Mouse (Mus musculus) hindbrain, embryonic 11.5 days (tissue): ENCODE measurements at regions not wholly inside any gene's neighbourhood (a gene's known extent, or its start where the extent isn't known, plus 50 kb on each side); places are given as distances from the start of the nearest gene placed in this dataset.

ENCODE experiments used
- ATAC-seq: fragments of 200-750 bp; cut with Nextera tagmentation; 2 replicates; pipeline ENCODE4 v1.8.0; 2017; ENCODE audit warnings: mild to moderate bottlenecking, moderate TSS enrichment, moderate library complexity; ENCODE audit not compliant: low FRiP score
- DNase-seq: peaks from one replicate; pipeline ENCODE4 v3.0.0-alpha.2; 2015; ENCODE audit warnings: low spot score
- H3K27ac ChIP-seq: fragments of 300-500 bp; sonication (generic); 2 replicates; pipeline ENCODE4 v1.5.1; 2014; ENCODE audit warnings: mild to moderate bottlenecking, low read depth, low read length
- H3K27me3 ChIP-seq: fragments of 300-500 bp; sonication (generic); 2 replicates; pipeline ENCODE4 v1.6.1; 2014; ENCODE audit warnings: mild to moderate bottlenecking, low read length, moderate library complexity, mixed read lengths; ENCODE audit not compliant: control insufficient read depth, insufficient read depth
- H3K36me3 ChIP-seq: fragments of 300-500 bp; sonication (generic); 2 replicates; pipeline ENCODE4 v1.6.1; 2014; ENCODE audit warnings: mild to moderate bottlenecking, low read length, moderate library complexity, mixed read lengths; ENCODE audit not compliant: control insufficient read depth, insufficient read depth
- H3K4me1 ChIP-seq: fragments of 300-500 bp; sonication (generic); replicated peaks from 2 replicates; pipeline ENCODE4 v1.6.1; 2014; ENCODE audit warnings: low read length, mixed read lengths; ENCODE audit not compliant: control insufficient read depth, insufficient read depth
- H3K4me2 ChIP-seq: fragments of 300-500 bp; sonication (generic); replicated peaks from 2 replicates; pipeline ENCODE4 v1.6.1; 2014; ENCODE audit warnings: mild to moderate bottlenecking, low read depth, low read length
- H3K4me3 ChIP-seq: fragments of 300-500 bp; sonication (generic); 2 replicates; pipeline ENCODE4 v1.5.1; 2014; ENCODE audit warnings: low read depth, low read length
- H3K9ac ChIP-seq: fragments of 300-500 bp; sonication (generic); 2 replicates; pipeline ENCODE4 v1.6.1; 2014; ENCODE audit warnings: low read depth, low read length
- H3K9me3 ChIP-seq: fragments of 300-500 bp; sonication (generic); 2 replicates; pipeline ENCODE4 v1.6.1; 2016; ENCODE audit warnings: low read length; ENCODE audit not compliant: control insufficient read depth
- WGBS: fragments of 180-500 bp; shearing (Covaris S2); extraction: QIAGEN DNeasy Blood & Tissue Kit; methylation state at CpG from one replicate; pipeline ENCODE4 v1.1.7; 2014; 5-methylcytosine and 5-hydroxymethylcytosine counted together

DNA sequence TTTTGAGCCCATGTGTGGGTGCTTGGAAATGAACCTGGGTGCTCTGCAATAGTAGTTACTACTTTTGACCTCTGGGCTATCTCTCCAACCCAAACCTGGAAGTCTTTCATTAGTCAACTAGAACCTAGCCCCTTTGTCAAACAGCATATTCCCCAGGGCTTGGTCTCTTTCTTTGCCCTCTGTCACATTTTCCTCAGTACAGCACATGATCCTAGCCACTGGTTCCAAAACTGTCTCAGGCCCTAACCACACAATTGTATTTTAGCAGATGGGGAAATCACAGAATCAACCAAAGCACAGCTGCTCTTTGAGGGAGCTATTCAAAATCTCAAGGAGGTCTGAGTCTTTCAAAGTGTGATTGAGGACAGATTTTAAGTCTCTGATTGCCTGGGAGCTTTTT, 1155.5 kb downstream of the D3Ertd751e start:
- ATAC-seq (no peak), DNase-seq (no peak)
- Histone ChIP-seq H3K4me1 (no peaks in the 10 kb centered on the region), H3K36me3 (no peaks in the 10 kb centered on the region), H3K27ac (no peak overlapping the region), H3K9ac (no peak overlapping the region), H3K4me2 (no peak overlapping the region), H3K27me3 (no peaks in the 10 kb centered on the region), H3K9me3 (no peaks in the 10 kb centered on the region), H3K4me3 (no peak overlapping the region)

DNA sequence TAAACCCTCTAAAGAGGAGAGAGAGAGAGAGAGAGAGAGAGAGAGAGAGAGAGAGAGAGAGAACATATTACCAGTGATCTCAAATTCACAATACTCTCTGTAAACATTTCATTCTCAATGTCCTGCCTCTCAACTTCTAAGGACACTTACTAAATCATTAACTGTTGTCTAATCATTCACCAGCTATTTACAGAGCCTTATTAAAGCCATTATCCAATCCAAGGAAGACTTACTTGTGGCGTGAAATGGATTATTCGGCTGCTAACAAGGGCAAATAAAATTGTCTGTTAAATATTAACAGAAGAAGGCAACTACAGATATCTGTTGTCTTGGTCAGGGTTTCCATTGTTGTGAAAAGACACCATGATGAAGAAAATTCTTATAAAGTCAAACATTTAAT, 1156.5 kb downstream of the D3Ertd751e start:
- Histone ChIP-seq H3K27me3 (no peaks in the 10 kb centered on the region), H3K36me3 (no peaks in the 10 kb centered on the region), H3K27ac (no peak overlapping the region), H3K9ac (no peak overlapping the region), H3K9me3 (no peaks in the 10 kb centered on the region), H3K4me2 (no peak overlapping the region), H3K4me1 (no peaks in the 10 kb centered on the region), H3K4me3 (no peak overlapping the region)
- no peak for ATAC-seq
- no peak for DNase-seq
- WGBS: 85% methylated on average over 2 of the region's 2 CpGs

DNA sequence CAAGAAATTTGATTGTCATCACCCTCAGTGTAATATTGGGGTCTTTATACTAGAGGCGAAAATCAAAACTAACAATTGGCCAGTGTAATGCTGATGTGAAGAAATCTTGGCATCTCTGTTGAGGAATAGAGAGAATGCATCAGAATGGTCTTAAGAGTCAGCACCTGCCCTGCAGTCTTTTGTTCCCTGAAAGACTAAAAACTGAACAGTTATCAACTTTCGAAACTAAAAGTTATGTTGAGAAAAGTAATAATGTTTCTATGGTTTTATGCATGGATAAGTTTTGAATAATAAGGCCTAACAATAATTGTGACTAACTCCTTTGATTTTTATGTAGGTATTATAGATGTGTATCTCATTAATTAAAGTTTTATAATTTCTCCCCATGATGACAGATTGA, 1158.6 kb downstream of the D3Ertd751e start:
- no peaks in the 10 kb centered on the region for H3K36me3 ChIP-seq
- DNase-seq: no peak
- H3K9ac ChIP-seq: no peak overlapping the region
- H3K4me2 ChIP-seq: no peak overlapping the region
- no peaks in the 10 kb centered on the region for H3K9me3 ChIP-seq
- H3K27ac ChIP-seq: no peak overlapping the region
- ATAC-seq: no peak
- no peaks in the 10 kb centered on the region for H3K4me1 ChIP-seq
- H3K27me3 ChIP-seq: no peaks in the 10 kb centered on the region
- H3K4me3 ChIP-seq: no peak overlapping the region
- 88% methylated on average over 2 of the region's 2 CpGs for WGBS

DNA sequence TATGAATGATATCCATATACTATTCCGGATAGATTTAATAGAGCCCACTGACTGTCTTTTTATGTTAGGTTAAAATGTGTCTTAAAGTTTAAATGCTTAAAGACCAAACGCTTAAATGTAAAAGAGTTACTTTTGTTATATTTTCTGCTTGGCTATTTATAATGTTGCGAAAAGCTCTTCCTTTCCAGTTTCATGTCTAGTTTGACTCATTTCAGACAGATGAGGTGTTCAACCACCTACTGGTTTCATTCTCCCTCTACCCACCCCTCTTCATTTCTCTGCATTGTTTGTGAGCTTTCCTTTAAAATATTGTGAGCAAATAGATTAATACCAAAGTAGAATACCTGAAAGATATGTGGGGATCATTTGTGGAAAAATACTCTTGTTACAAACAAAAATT, 1163.8 kb downstream of the D3Ertd751e start:
- H3K4me2 ChIP-seq: no peak overlapping the region
- ATAC-seq: no peak
- H3K36me3 ChIP-seq: no peaks in the 10 kb centered on the region
- H3K27ac ChIP-seq: no peak overlapping the region
- 96% methylated on average over 3 of the region's 3 CpGs for WGBS
- no peaks in the 10 kb centered on the region for H3K4me1 ChIP-seq
- no peak for DNase-seq
- H3K9me3 ChIP-seq: no peaks in the 10 kb centered on the region
- no peak overlapping the region for H3K9ac ChIP-seq
- no peak overlapping the region for H3K4me3 ChIP-seq
- H3K27me3 ChIP-seq: no peaks in the 10 kb centered on the region

DNA sequence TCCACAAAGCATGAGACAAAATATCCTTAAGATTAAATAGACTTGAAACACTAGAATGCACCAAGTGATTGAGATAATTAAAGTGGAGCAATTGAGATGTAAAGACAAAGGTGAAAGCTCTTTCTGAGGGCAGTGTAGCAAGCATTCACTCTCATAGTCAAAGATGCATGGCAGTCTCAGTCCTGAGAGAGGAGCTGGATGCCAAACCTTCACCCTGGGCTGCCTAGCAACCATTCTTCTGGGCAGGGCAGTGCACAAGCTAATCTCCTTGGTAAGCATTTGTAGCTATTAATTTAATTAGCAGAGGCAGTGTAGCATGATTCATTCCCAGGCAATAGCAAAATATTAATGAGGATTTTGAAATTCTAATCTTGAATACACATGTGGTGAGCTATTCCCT, 1166.0 kb downstream of the D3Ertd751e start:
- H3K9me3 ChIP-seq: no peaks in the 10 kb centered on the region
- no peak overlapping the region for H3K4me2 ChIP-seq
- no peaks in the 10 kb centered on the region for H3K4me1 ChIP-seq
- no peaks in the 10 kb centered on the region for H3K36me3 ChIP-seq
- no peaks in the 10 kb centered on the region for H3K27me3 ChIP-seq
- no peak overlapping the region for H3K27ac ChIP-seq
- DNase-seq: peak; percentile 42
- no peak overlapping the region for H3K4me3 ChIP-seq
- ATAC-seq: peak; percentile 84
- H3K9ac ChIP-seq: no peak overlapping the region

DNA sequence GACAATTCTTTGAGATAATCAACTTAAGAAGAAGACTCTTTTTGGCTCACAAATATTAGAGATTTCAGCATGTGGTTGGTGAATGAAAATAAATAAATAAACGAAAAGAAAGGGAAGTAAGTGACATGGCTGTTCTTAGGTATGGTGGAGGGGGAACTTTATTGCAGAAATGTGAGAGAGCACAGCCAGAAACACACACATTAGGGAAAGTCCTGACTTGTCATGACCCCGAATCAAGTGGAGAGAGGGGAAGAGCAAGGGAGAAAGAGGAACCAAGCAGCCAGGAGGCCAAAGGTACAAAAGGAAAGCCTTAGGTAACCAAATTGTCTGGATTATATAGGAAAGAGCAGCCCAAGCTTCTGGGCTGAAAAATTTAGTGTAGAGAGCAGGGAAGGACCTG, 1172.7 kb downstream of the D3Ertd751e start:
- H3K4me2 ChIP-seq: no peak overlapping the region
- ATAC-seq (no peak), DNase-seq (no peak)
- 84% methylated on average over 2 of the region's 2 CpGs for WGBS
- no peaks in the 10 kb centered on the region for H3K36me3 ChIP-seq
- no peaks in the 10 kb centered on the region for H3K27me3 ChIP-seq
- H3K9me3 ChIP-seq: no peaks in the 10 kb centered on the region
- H3K27ac ChIP-seq: no peak overlapping the region
- no peak overlapping the region for H3K4me3 ChIP-seq
- no peaks in the 10 kb centered on the region for H3K4me1 ChIP-seq
- H3K9ac ChIP-seq: no peak overlapping the region

DNA sequence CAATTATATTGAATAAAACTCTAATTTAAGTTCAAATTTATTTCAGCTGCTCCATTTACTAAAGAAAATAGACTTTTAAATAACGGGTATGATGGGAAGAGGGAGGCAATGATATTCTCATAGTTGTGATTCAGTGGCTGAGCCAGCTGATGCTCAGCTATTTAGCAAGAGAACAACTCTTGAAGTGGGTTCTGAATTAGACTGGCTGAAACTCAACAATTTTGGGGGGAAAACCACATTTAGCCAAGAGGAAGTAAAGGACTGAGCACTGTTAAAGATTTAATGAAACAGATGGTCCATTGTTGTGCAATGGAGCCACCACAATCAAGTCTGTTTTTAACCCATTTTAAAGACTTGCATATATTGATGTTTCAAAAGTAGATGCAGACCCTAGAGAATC, 1193.0 kb downstream of the D3Ertd751e start:
- 80% methylated on average over 1 of the region's 1 CpGs for WGBS
- Histone ChIP-seq H3K36me3 (no peaks in the 10 kb centered on the region), H3K4me1 (no peaks in the 10 kb centered on the region), H3K27ac (no peak overlapping the region), H3K4me3 (no peak overlapping the region), H3K9ac (no peak overlapping the region), H3K4me2 (no peak overlapping the region), H3K9me3 (no peaks in the 10 kb centered on the region), H3K27me3 (no peaks in the 10 kb centered on the region)
- ATAC-seq (no peak), DNase-seq (no peak)

DNA sequence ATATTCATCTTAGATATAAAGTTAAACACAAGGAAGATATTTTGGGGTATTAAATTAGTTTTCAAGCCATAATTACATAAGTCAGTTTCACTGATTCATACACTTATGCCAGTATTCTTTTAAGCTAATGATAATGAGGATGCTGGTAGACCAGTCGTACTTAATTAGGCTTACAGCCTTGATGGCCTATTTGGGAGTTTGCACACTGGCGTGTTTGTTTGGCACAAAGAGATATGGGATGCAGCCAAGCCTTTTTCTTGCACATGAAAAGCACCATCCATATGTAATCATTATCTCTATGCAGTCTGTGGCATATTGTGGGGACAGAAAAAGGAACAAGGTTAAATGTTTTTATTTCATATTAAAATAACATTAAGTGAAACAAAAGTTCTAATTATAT, 1234.7 kb downstream of the D3Ertd751e start:
- ATAC-seq (no peak), DNase-seq (no peak)
- Histone ChIP-seq H3K4me2 (no peak overlapping the region), H3K4me1 (no peaks in the 10 kb centered on the region), H3K27ac (no peak overlapping the region), H3K9ac (no peak overlapping the region), H3K27me3 (no peaks in the 10 kb centered on the region), H3K4me3 (no peak overlapping the region), H3K9me3 (no peaks in the 10 kb centered on the region), H3K36me3 (no peaks in the 10 kb centered on the region)
- 80% methylated on average over 2 of the region's 2 CpGs for WGBS
